Mouse (Mus musculus): ENCODE measurements around the gene Tecpr2.

Gene Tecpr2

DNA sequence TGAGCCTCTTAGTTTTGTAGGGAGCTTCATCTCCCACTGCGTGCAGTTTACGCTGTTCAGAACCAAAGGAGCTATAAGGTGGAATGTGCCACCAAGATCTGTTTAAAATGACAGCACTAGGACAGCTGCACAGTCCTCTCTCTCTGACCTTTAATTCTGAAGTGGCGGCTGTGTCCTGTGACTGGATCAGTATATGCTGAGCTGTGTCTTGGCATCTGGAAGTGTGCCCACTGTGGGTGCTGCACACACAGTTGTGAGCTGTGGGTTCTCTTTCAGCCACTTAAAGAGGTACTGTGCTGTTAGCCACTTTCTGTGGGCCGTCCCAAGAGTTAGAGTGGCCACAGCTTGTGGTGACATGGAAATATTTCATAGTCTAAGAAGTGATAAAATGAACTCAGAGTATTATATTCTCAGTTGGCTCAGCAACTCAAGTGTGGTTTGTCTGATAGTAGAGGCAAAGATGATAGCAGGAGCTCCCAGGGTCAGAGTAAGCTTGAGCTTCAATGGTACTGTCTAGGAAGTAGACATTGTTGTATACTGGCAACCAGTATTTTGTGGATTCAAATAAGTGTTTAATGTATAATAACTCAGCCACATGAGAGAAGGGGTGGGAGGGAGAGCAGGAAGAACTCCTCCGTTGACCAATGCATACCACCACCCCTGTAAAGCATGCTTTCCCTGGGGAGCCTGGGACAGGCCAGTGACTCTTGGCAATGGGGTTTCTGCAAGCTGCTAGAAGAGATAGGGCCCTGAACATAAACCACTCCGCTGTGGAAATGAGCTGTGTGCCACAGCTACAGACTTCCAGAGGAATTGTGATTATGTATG, 59.2 kb downstream of the Tecpr2 start:
- DNase-seq (ENCODE audit: low read depth, low spot score), result no peak

DNA sequence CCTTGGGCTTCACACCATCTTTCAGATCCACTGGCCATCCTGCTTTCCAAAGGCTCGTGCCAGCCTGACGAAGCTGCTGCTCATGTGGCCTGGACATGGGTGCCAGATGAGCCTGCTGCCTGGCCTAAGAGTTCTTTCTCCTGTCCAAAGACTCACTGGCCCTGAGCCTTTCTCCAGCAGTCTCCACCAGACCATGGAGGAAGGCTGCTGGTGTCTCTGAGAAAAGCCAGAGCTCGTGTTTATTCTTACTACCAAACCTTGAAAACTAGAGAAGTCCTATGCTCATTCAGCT, 59.8 kb downstream of the Tecpr2 start:
- no peak for DNase-seq (ENCODE audit: low read depth, low spot score)

DNA sequence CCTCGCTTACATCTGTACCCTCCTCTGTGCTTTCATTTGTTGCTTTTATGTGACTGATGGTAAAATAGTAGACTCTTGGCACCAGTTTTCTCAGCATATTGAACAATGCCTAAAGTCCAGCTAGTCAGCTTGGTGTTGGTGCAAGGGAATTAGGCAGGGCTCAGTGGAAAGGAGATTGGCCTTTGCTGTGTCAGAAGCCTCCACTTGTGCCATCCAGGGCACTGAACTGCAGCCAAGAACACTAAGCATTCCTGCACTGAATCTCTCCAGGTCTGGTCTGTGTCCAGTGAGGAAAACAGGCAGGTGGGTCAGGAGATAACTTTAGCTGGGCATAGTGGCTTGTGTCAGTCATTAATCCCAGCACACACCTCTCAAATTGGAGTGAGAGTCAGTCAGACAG, 60.3 kb downstream of the Tecpr2 start:
- no peak for DNase-seq (ENCODE audit: low read depth, low spot score)

DNA sequence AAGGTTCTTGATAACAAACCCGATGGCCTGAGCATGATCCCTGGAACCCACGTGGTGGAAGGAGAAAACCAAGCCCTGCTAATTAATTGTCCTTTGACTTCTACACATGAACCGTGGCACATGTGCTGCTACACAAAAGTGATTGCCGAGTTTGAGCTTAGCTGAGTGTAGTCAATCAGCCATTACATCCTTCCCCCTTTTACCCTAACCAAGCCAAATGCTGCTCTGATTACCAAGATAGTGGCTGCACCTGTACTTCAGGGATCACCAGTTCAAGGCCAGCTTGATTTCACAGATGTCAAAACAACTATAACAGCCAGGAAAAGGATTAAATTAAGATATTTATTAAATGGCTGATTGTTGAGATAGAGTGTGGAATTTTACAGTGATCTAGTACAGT, 61.1 kb downstream of the Tecpr2 start:
- DNase-seq (ENCODE audit: low read depth, low spot score), result no peak

DNA sequence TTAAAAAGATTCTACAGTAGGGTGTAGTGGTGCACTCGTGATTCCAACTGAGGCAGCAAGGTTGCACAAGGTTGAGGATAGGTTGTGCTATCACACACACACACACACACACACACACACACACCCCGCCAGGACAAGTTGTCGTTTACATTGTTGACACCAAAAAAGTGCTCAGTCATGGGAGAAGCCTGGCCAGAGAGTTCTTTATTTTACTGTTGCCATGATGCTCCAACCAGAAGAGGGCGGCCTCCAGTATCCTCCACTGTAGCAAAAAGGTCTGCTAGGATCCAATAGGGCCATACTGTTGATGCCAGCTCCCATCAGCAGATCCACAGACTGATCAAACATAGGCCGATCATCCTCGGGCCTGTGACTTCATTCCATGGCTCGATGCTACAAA, 62.2 kb downstream of the Tecpr2 start:
- no peak for DNase-seq (ENCODE audit: low read depth, low spot score)

DNA sequence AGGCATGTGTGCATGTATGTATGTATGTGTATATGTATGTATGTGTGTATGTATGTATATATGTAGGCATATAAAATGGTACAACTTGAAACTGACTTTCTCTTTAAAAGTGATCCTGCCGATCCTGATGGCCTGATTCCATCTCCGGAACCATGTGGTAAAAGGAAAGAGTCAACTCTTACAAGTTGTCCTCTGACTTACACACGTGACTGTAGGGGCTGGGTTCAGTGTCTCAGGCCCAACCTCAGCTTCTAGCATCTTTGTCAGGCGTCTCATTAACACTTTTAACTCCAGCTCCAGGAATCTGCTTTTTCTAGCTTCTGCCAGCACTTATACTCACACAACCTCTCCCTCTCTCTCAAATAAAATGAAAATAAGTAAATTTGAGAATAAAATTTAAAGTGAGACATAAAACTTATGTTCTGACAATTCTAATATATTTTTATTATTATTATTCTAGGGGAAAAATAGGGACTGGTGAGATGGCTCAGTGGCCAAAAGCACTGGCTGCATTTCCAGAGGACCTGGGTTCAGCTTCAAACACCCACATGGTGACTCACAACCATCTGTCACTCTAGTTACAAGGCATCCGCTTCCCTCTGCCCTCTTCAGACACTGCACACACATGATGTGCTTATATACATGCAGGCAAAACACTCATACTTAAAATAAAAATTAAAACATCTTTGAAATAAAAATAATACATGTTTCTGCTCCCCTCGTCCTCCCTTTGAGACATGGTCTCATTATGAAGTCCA, 63.7 kb downstream of the Tecpr2 start:
- DNase-seq (ENCODE audit: low read depth, low spot score), result no peak

DNA sequence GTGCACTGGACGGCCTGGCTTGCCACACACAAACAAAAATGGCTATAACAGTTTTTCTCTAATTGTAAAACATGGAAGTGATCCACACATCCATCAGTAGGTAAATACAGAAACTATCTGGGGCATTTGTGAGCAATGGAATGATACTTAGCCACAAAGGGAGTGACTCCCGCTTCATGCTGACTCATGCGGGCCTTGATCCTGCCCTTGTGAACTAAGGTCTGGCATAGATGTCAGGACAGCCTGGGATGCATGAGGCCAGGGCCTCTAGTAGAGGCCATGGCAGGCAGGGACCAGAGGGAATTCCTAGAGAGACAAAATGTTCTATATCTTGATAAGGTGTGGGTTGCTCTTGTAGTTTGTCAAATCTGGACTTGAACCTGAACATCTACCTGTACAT, 64.4 kb downstream of the Tecpr2 start:
- no peak for DNase-seq (ENCODE audit: low read depth, low spot score)

DNA sequence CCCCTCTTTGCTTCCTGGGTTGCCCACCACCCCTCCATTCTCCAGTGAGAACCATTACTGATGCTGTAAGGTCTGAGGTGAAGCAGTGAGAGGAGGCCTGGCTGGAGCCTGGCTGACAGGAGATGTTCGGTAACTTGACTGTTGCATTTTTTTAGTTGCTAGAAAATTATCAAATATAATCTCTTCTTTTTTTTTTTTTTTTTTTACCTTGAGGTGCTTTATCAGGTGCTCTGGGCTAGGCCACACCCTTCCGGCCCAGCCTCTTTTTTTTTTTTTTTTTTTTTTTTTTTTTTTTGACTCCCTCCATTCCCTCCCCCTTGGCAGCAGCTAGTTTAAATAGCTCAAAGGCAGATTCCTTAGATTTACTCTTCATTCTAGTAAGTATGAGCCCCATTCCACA, 64.8 kb downstream of the Tecpr2 start:
- DNase-seq (ENCODE audit: low read depth, low spot score), result no peak

DNA sequence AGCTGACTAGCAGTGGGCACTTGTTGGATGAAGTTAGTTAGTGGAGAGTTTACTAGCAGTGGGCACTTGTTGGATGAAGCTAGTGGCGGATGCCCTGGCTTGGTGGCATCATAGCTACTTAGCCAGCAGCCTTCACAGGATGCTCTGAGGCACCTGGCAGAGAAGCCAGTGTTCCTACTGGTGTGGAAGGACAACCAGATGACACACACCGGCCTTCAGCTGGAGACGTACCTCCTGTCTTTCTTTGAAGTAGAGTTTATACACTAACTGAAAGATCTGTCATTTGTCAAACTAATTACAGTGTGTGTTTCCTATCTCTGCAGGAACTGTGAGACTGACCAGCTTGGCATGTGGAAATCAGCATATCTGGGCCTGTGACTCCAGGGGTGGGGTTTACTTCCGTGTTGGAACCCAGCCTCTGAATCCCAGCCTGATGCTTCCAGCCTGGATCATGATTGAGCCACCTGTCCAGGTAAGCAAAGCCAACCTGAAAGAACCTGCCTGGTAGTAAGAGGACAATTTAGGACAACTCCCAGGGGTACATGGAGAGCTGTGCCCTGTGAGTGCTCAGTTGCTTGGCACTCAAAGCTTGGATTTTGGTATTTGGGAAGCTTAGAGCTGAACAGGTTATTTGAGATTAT, 65.4 kb downstream of the Tecpr2 start:
- DNase-seq (ENCODE audit: low read depth, low spot score), result no peak

DNA sequence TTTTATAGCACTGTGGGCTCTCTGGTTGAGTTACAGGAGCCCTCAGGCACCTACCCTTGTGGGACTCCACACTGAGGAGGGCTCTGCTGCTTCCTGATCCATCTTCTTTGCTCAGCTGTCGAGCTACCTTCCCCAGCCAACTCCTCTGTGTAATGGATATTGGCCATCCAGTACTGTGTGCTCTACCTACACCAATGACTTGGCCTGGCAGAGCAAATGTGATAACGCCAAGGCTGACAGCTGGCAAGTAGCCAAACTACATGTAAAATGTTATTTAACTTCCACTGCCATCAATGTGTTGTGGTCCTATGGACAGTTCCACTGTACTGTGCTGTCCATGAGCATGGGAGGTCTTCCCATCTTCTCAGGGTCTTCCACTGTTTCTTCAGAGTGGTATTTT, 72.9 kb downstream of the Tecpr2 start:
- no peak for DNase-seq (ENCODE audit: low read depth, low spot score)

DNA sequence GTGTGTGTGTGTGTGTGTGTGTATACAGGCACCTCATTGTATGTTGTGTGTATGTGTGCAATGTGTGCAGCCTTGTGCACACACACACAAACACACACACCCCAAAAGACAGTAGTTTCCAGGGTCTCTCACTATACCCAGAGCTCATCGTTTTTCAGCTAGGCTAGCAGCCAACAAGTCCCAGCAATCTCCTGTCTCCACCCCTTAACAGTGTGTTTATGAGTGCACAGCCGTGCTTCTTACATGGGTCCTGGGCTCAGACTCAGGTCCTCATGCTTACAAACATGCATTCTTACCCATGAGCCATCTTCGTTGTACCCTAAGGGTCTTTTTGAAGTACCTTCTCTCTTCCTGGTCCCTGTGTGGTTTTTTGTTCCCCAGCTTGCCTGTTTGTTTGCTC, 76.4 kb downstream of the Tecpr2 start:
- DNase-seq (ENCODE audit: low read depth, low spot score), result no peak

DNA sequence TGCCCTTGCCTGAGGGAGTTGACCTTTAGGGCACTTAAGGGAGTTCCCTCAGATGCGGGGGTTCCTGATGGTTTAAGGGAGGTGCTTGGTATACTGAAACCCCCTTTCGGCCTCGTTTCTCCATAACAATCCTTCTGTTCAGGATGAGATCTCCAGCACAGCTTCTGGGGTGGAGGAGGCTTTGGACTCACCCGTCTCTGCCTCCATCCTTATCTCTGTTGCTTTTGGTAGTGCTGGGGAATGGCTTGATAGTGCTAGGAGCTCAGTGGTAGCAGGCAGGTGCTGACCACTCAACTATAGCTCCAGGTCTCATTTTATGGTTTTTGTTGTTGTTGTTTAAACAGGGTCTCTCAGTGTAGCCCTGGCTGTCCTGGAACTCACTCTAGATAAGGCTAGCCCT, 77.0 kb downstream of the Tecpr2 start:
- no peak for DNase-seq (ENCODE audit: low read depth, low spot score)

DNA sequence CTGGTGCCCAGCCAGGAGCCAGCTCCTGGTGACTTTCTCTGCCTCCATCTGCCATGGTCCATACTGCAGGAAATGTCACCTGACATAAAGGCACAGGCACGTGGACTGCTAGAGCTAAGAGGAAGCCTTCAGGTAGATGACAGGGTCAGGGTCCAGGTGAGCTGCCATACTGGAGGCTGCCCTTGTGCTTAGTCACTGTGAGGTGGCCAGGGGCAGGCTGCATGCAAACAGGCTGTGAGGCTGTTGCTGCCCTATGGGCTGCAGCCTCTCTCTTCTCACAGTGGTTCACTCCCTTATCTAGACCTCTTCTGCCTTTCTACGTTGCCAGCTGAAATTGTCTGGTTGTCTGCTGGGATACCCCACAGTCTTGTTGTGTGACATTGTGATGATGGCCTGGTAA, 78.1 kb downstream of the Tecpr2 start:
- no peak for DNase-seq (ENCODE audit: low read depth, low spot score)

DNA sequence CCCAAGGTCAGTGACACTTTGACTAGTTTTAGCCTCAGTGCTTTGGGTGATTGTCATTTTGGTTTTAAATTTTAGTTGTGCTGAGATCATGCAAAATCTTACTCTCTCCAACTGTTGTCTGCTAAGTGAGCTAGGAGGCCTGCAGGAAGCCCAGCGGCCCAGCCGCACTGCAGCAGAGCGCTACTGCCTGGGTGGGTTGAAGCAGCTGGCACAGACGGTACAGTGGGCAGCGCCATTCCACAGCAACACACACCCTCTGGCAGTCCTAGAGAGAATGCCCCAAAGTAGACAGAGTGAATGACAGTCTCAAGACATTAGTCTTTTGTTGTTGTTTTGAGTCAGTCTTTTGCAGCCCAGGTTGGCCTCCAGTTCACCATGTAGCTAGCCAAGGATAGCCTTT, 81.3 kb downstream of the Tecpr2 start:
- no peak for DNase-seq (ENCODE audit: low read depth, low spot score)

DNA sequence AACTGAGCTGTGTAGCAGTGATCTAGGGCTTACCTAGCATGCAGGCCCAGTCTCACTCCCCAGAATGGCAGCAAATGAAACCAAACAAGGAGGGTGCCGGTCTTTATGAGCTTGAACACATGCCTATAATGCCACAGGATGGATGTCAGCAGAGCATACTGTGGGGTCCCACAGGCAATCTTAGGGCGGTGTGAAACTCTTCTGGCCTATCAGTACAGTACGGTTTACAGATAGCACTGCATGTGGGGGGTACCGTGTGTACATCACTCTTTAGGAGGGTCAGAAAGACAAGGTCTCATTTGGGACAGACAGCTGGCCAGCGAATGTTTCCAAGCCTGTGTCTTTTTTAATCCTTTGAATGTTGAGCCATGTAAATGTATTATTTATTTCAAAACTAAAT, 82.9 kb downstream of the Tecpr2 start:
- DNase-seq (ENCODE audit: low read depth, low spot score), result no peak

DNA sequence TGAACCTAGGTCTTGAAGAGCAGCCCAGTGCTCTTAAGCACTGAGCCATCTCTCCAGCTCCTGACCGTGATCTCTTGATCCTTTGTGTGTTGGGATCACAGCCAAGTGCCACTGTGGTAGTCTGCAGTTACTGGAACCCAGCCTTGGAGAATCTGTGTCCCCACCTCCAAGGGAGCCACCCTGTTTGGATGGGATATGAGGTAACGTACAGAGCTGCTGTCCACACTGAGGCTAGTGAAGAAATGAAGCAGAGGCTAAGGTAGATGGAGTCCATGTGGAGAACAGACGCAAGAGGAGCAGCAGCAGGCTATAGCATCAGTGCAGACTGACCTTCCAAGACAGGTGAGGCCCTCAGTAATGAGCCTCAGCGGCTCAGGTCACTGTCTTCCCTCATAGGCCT, 84.8 kb downstream of the Tecpr2 start:
- no peak for DNase-seq (ENCODE audit: low read depth, low spot score)

DNA sequence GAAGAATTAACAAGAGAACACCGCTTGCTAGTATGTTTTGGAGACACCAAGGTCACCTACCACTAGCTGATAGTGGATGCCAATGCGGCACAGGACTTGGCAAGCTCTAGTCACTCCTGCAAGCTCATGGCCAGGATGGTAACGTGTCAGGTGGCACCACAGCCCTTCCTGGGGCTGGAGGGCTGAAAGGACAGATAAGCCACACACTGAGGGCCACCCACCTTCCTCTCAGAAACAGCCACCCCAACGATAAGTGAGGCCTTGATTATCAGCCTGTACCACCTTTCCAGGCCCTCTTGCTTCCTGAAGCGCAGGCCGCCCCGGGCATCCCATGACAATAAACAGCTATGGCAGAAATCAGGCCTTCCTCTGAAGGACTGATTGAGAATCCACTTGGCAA, 85.2 kb downstream of the Tecpr2 start:
- no peak for DNase-seq (ENCODE audit: low read depth, low spot score)

DNA sequence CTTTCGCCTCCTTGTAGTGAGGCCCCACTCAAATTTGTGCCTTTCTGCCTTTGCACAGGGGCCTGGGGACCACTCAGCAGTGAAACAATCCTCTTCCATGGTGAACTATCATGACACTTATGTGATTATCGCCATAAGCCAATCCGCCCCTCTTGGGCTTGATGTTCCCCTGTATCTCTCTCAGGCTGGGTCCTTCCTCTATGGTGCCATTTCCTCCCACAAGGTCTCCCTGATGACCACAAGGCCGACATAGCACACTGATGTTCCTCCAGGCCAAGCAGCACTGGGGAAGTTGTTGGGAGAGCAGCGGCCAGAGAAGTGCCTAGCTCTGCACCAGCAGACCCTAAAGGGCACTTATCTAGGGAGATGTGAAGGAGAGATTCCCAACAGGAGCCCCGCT, 85.7 kb downstream of the Tecpr2 start:
- no peak for DNase-seq (ENCODE audit: low read depth, low spot score)

DNA sequence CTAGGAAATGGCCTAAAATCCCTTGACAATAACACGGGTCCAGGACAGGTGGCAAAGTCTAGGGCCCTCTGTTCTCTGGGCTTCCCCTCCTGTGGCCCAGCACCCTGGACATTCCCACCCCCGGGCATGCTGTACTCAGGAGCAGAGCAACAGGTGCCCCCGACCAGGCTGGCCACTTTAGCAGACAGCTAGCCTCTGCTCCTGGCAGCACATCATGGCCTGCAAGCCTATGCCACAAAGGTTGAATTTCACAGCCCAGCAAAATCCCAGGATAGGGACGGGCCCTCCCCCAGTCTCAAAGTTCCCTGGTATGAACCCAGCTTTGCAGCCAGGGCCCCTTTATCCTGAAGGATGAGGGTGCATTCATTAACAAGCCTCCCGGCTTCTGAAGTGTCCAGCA, 86.3 kb downstream of the Tecpr2 start:
- DNase-seq (ENCODE audit: low read depth, low spot score), result no peak

DNA sequence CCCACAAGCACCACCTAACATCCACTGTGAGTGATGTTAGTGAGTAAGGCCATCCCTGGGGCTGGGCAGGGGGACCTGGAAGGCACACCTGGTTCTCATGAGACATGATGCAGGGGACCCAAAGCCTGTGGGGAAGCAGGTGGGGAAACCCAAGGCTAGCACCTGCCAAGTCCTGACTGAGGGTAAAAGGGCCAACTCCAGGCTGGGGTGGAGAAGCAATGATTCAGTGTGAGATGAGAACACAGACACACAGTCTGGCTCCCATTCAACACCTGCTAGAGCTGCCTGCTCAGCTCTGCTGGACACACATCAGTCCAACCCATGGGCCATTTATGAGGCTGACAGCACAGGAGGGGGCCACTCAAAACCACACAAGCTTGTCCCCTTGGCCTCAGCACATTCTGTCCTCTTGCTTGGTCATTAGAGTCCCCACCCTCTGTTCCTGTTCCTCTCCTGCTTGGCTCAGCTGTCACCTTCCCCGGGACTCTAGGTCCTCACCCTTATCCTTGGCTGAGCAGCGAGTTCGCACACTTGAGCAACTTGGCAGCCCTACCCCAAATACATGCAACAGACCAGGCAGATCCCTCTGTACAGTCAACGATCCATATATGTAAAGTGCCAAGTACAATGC, 86.9 kb downstream of the Tecpr2 start:
- no peak for DNase-seq (ENCODE audit: low read depth, low spot score)

DNA sequence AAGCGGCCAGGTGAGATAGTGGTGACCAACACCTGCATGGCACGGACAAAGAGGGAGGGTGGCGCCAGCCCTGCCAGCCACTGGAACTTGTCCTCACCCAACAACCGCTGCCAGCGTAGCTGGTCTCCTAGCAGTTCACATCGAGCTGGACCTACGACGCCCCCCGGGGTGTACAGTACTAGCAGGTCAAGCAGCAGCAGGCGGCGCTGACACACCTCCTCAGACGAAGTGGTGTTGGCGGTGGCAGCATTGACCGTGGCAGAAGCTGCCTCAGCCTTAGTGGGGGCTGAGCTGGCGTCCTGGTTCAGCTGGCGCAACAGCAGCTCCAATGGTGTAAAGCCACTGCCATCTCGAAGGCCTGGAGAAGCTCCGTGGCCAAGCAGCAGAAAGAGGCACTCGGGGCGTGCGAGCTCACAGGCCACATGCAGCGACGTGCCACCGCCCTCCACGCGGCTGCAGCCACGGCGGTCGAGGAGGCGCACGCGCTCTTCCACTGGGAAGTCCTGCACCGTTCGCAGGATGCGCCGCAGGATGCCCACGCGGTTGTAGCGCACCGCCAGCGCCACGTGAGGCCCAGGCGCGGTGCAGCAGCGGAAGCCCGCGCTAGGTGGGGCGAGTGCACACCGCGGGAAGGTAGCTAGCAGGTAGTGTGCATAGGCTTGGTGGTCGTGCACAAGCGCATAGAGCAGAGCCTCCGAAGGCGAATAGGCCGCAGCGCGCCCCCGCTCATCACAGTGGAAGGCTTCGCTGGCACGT, 87.7 kb downstream of the Tecpr2 start:
- no peak for DNase-seq (ENCODE audit: low read depth, low spot score)

DNA sequence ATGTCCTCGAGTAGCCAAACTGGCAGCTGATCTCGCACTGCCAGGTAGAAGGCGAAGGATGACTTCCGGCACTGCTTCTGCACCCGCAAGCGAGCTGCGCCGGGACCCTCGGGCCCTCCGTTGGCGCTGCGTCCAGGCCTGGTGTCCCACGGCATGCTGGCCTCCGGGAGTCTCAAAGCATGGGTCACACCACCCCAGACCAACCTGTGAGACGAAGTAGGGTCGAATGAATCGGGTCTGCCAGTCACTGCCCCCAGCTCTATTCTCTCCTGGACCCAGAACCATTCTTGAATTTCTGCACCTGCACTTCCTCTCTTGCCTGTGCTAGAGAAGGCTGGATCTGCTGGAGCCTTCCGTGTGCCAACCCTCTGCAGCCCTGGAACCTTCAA, 88.3 kb downstream of the Tecpr2 start:
- DNase-seq (ENCODE audit: low read depth, low spot score), result no peak

All from retina, adult 2 months (tissue).